7 mouse cellular contexts compared by ENCODE assay signal in the genomic region with DNA sequence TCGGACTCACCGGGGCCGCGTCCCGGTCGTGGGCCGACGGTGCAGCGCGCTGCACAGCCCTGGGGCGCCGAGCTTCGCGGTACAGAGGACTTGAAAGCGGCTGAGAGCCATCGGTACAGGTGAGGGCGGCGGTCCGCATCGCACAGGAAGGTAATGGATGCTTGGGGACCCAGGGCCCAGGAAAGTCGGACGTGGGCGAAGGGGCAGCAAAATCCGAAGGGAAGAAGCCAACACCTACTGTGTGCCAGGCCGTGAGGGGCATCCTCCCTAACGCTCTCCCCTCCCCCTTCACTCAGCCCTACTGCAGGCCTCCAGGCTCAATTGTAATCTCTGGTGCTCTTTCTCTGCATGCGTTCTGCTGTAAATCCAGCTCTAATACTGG. TPM values are rescaled to one million over a fixed set of nuclear protein-coding genes. Genes with fewer than 3 reads are reported as not detected.
DNase-seq lines count a peak whose midpoint lies in the region; ATAC-seq and TF ChIP-seq lines count a peak whose summit lies in the region.

No protein-coding gene starts in this region.

- peak overlapping the region; percentile 64 for H3K9ac ChIP-seq in lung, postnatal 0 days (replicated peaks; ENCODE audit: low read depth)
- peak overlapping the region; percentile 99 for H3K9ac ChIP-seq in hindbrain, embryonic 11.5 days (ENCODE audit: low read depth, low read length)
- peak overlapping the region; percentile 94 for H3K9ac ChIP-seq in midbrain, embryonic 12.5 days (replicated peaks)

- no peak for TF ChIP-seq POLR2A in cortical plate, adult 2 months (IDR thresholded peaks at IDR 0.05; ENCODE audit: extremely low read depth, insufficient read depth, low read length)

- H3K4me3 ChIP-seq in lung, postnatal 0 days (ENCODE audit: low read depth, low read length) = peak overlapping the region; percentile 77
- H3K4me3 ChIP-seq in cortical plate, adult 2 months (ENCODE audit: insufficient read depth, low read length) = peak overlapping the region; percentile 96
- H3K4me3 ChIP-seq in hindbrain, embryonic 11.5 days (ENCODE audit: low read depth, low read length) = peak overlapping the region; percentile 96
- H3K4me3 ChIP-seq in midbrain, embryonic 12.5 days = peak overlapping the region; percentile 91

- no peaks in the 10 kb centered on the region for H3K27me3 ChIP-seq in lung, postnatal 0 days (replicated peaks; ENCODE audit: insufficient read depth, low read length)
- no peaks in the 10 kb centered on the region for H3K27me3 ChIP-seq in hindbrain, embryonic 11.5 days (ENCODE audit: control insufficient read depth, insufficient read depth, low read length)
- no peaks in the 10 kb centered on the region for H3K27me3 ChIP-seq in midbrain, embryonic 12.5 days

- no peak for DNase-seq in lung, postnatal 0 days (ENCODE audit: low spot score)
- no peak for DNase-seq in lung, postnatal 4 days
- no peak for DNase-seq in hindbrain, embryonic 11.5 days (ENCODE audit: low spot score)
- no peak for DNase-seq in thymus, postnatal 36 days
- DNase-seq in gastrocnemius, postnatal 25 days = no peak

- ATAC-seq in lung, postnatal 0 days = peak; percentile 5
- ATAC-seq in hindbrain, embryonic 11.5 days (ENCODE audit: low FRiP score) = peak; percentile 46
- peak; percentile 20 for ATAC-seq in midbrain, embryonic 12.5 days (ENCODE audit: low FRiP score, low read depth)

- peaks cover 6% of the 10 kb centered on the region; the same call in 1 of the 2 replicates for H3K4me1 ChIP-seq in lung, postnatal 0 days (ENCODE audit: insufficient read depth, low read depth, low read length)
- H3K4me1 ChIP-seq in cortical plate, adult 2 months (ENCODE audit: control insufficient read depth, insufficient read depth, low read length) = peaks cover 7% of the 10 kb centered on the region
- H3K4me1 ChIP-seq in hindbrain, embryonic 11.5 days (replicated peaks; ENCODE audit: control insufficient read depth, insufficient read depth, low read length) = peaks cover 9% of the 10 kb centered on the region
- peaks cover 31% of the 10 kb centered on the region for H3K4me1 ChIP-seq in midbrain, embryonic 12.5 days

- H3K9me3 ChIP-seq in lung, postnatal 0 days (ENCODE audit: low read length) = no peaks in the 10 kb centered on the region
- H3K9me3 ChIP-seq in hindbrain, embryonic 11.5 days (ENCODE audit: control insufficient read depth, low read length) = no peaks in the 10 kb centered on the region
- H3K9me3 ChIP-seq in midbrain, embryonic 12.5 days = no peaks in the 10 kb centered on the region

- H3K4me2 ChIP-seq in lung, postnatal 0 days (replicated peaks; ENCODE audit: low read depth, low read length) = peak overlapping the region; percentile 72
- H3K4me2 ChIP-seq in hindbrain, embryonic 11.5 days (replicated peaks; ENCODE audit: low read depth, low read length) = peak overlapping the region; percentile 30
- peak overlapping the region; percentile 84 for H3K4me2 ChIP-seq in midbrain, embryonic 12.5 days (replicated peaks)

- 3% methylated on average over 22 of the region's 27 CpGs for WGBS in lung, postnatal 0 days
- WGBS in hindbrain, embryonic 11.5 days = under 1% methylated on average over 27 of the region's 27 CpGs
- under 1% methylated on average over 27 of the region's 27 CpGs for WGBS in midbrain, embryonic 12.5 days

- TF ChIP-seq EP300 in lung, postnatal 0 days (IDR thresholded peaks at IDR 0.05) = no peak

- H3K36me3 ChIP-seq in lung, postnatal 0 days (ENCODE audit: insufficient read depth, low read length) = peaks cover 16% of the 10 kb centered on the region
- H3K36me3 ChIP-seq in hindbrain, embryonic 11.5 days (ENCODE audit: control insufficient read depth, insufficient read depth, low read length) = peaks cover 23% of the 10 kb centered on the region
- peaks cover 57% of the 10 kb centered on the region for H3K36me3 ChIP-seq in midbrain, embryonic 12.5 days

- H3K27ac ChIP-seq in lung, postnatal 0 days (ENCODE audit: low read length) = peak overlapping the region; percentile 90
- peak overlapping the region; percentile 85 for H3K27ac ChIP-seq in cortical plate, adult 2 months (ENCODE audit: insufficient read depth, low read length)
- H3K27ac ChIP-seq in hindbrain, embryonic 11.5 days (ENCODE audit: low read depth, low read length) = peak overlapping the region; percentile 99
- H3K27ac ChIP-seq in midbrain, embryonic 12.5 days (replicated peaks) = peak overlapping the region; percentile 100

- no peak for TF ChIP-seq CTCF in lung, postnatal 0 days (IDR thresholded peaks at IDR 0.05)
- no peak for TF ChIP-seq CTCF in cortical plate, adult 2 months (IDR thresholded peaks at IDR 0.05; ENCODE audit: extremely low read depth, insufficient read depth, low read length)

RNA-seq across cellular contexts. Expression of a gene that starts 0.4 kb away (rescaled TPM):
- 13.0 TPM in 2 replicates for polyA plus RNA-seq in lung, postnatal 0 days (2015; fragmentation: Nextera tagmentation; extraction: Ambion mirVana)
- 9.2 and 10.4 TPM in 2 replicates for polyA plus RNA-seq in cortical plate, adult 2 months (2012; rRNA removed)
- polyA plus RNA-seq in hindbrain, embryonic 11.5 days (2014; fragmentation: Nextera tagmentation; extraction: Ambion mirVana) = 23.7 and 30.0 TPM in 2 replicates
- 38.6 and 41.1 TPM in 2 replicates for polyA plus RNA-seq in midbrain, embryonic 12.5 days (2016; fragmentation: Nextera tagmentation; extraction: Ambion mirVana)
- 1 to 10 TPM; 1.5 to 1.7 TPM for total RNA-seq in gastrocnemius, postnatal 25 days (2021)

RNA-seq across cellular contexts. Expression of a gene that starts 0.5 kb away (rescaled TPM):
- polyA plus RNA-seq in lung, postnatal 0 days (2015; fragmentation: Nextera tagmentation; extraction: Ambion mirVana) = 15.5 and 15.7 TPM in 2 replicates
- polyA plus RNA-seq in cortical plate, adult 2 months (2012; rRNA removed) = 13.5 and 15.5 TPM in 2 replicates
- polyA plus RNA-seq in hindbrain, embryonic 11.5 days (2014; fragmentation: Nextera tagmentation; extraction: Ambion mirVana) = 26.5 and 29.7 TPM in 2 replicates
- polyA plus RNA-seq in midbrain, embryonic 12.5 days (2016; fragmentation: Nextera tagmentation; extraction: Ambion mirVana) = 79.4 and 82.0 TPM in 2 replicates
- total RNA-seq in gastrocnemius, postnatal 25 days (2021) = 1 to 10 TPM; 4.0 to 4.2 TPM

RNA-seq across cellular contexts. Expression of a gene that starts 10.7 kb away (rescaled TPM):
- 34.9 and 36.9 TPM in 2 replicates for polyA plus RNA-seq in lung, postnatal 0 days (2015; fragmentation: Nextera tagmentation; extraction: Ambion mirVana)
- 109 and 110 TPM in 2 replicates for polyA plus RNA-seq in cortical plate, adult 2 months (2012; rRNA removed)
- 53.2 and 54.0 TPM in 2 replicates for polyA plus RNA-seq in hindbrain, embryonic 11.5 days (2014; fragmentation: Nextera tagmentation; extraction: Ambion mirVana)
- 55.0 and 62.0 TPM in 2 replicates for polyA plus RNA-seq in midbrain, embryonic 12.5 days (2016; fragmentation: Nextera tagmentation; extraction: Ambion mirVana)
- 10 to 100 TPM; 15.8 to 16.8 TPM for total RNA-seq in gastrocnemius, postnatal 25 days (2021)

RNA-seq across cellular contexts. Expression of a gene that starts 24.7 kb away (rescaled TPM):
- 6.4 and 8.0 TPM in 2 replicates for polyA plus RNA-seq in lung, postnatal 0 days (2015; fragmentation: Nextera tagmentation; extraction: Ambion mirVana)
- 2.0 and 2.2 TPM in 2 replicates for polyA plus RNA-seq in cortical plate, adult 2 months (2012; rRNA removed)
- 24.1 and 26.5 TPM in 2 replicates for polyA plus RNA-seq in hindbrain, embryonic 11.5 days (2014; fragmentation: Nextera tagmentation; extraction: Ambion mirVana)
- 12.6 and 13.1 TPM in 2 replicates for polyA plus RNA-seq in midbrain, embryonic 12.5 days (2016; fragmentation: Nextera tagmentation; extraction: Ambion mirVana)
- total RNA-seq in gastrocnemius, postnatal 25 days (2021) = over 10,000 TPM; 49,123 to 49,891 TPM

RNA-seq across cellular contexts. Expression of a gene that starts 25.1 kb away (rescaled TPM):
- polyA plus RNA-seq in lung, postnatal 0 days (2015; fragmentation: Nextera tagmentation; extraction: Ambion mirVana) = 14.4 and 15.0 TPM in 2 replicates
- polyA plus RNA-seq in cortical plate, adult 2 months (2012; rRNA removed) = 70.4 and 76.0 TPM in 2 replicates
- polyA plus RNA-seq in hindbrain, embryonic 11.5 days (2014; fragmentation: Nextera tagmentation; extraction: Ambion mirVana) = 18.7 and 19.1 TPM in 2 replicates
- polyA plus RNA-seq in midbrain, embryonic 12.5 days (2016; fragmentation: Nextera tagmentation; extraction: Ambion mirVana) = 42.9 and 44.4 TPM in 2 replicates
- 10 to 100 TPM; 32.8 to 34.1 TPM for total RNA-seq in gastrocnemius, postnatal 25 days (2021)

Comparison
In these comparisons a context has a peak if more than half of its experiments do, and no peak if none do; other contexts are left out.
1. H3K4me2 ChIP-seq: peak in every context shown above with its lines; median percentile 84 in midbrain, embryonic 12.5 days; 72 in lung, postnatal 0 days; 30 in hindbrain, embryonic 11.5 days.